Mouse (Mus musculus) inflammation-experienced regulatory T-cells (primary cell): ENCODE results near the gene Tex13c3. TPM values are rescaled to one million over a fixed set of nuclear protein-coding genes. Genes with fewer than 3 reads are reported as not detected.

Experiments
- polyA plus RNA-seq, 2 experiments: library from polyadenylated mRNA; unstranded; fragments of 100-300 nt; shearing (Covaris generic); gene quantifications; one replicate each; pipeline ENCODE4 v1.2.1; 2017

Tex13c3 gene
- 1 to 10 TPM in 1 of 2 experiments, not detected in 1; 1.1 TPM for polyA plus RNA-seq

DNA sequence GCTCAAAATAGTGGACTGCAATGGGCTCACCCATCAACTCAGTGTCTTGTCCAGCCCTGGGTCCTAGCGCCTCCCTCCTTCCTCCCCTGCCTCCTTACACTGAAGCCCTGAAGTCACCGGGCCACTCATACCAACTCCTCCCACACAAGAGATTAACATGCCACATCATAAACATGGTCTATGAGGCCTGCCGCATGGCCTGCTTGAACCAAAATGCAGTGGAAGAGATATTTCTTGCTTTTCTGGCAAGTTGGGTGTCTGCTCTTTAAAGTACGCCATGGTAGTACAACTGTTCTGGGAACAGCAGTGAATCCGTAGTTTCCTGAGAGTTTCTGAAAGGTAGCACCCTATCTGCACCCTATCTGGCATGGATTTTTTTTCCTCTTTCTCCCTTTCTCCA lies at the start of gene Tex13c3:
TSS of gene Tex13c3 (minus strand) at position 101 of the 400 bp plus-strand sequence.

